Mouse (Mus musculus) embryonic stem cell, embryonic (primary cell): ENCODE results near the gene Gm21981.

Experiments
- CTCF ChIA-PET, 4 experiments: fragments of 300-600 bp in 2 of 4; fragments of 350-600 bp in 2 of 4; sonication (Branson Sonifier 250); formaldehyde crosslinking; loops; one replicate each; lab custom pipeline; 2022; ENCODE audit warnings: inconsistent platforms in 2 of 4; lab: Charles Lee
- POLR2A ChIA-PET, 4 experiments: fragments of 300-600 bp in 2 of 4; fragments of 350-600 bp in 2 of 4; sonication (Branson Sonifier 250); formaldehyde crosslinking; loops; one replicate each; lab custom pipeline; 2022; ENCODE audit warnings: antibody characterized with exemption in 4 of 4, inconsistent platforms in 1 of 4; lab: Charles Lee

Gm21981 gene

DNA sequence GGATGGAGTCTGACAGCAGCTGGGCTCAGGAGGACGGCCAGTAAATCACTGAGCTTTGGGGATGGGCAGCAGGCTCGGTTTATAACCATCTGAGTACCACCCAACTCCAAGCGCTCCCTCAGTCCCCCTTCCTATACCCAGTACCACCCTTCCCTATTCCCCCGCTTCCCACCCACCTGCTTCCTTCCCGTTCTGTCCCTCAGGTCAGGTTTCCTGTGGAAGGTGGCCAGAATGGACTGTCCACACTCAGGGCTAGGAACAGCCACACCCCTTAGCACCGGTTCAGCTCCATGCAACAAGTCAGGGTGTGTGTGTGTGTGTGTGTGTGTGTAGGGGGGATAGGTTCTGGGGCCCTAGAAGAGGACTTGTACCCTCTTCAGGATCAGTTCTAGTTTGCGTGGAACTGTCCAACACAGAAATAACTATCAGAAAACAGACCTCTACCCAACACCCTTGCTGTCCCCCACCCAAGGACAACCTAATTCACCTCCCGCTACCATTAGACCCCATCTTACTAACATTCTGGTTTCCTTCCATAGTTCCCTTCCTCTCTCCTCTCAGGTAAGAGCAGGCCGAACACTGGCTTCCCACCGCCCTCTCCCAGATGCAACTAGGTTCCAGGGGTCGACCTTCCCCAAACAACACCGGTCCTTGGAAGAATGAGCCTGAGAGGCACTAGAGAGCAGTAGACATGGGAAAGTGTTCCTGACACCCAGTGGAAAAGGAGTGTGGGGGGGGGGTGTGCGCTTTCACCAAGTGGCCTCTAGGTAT lies 399 bp downstream of the Gm21981 start:
- ChIA-PET POLR2A (interaction anchor here in 3 of 4 experiments (0.5 to 3.5 kb wide), 32 partner anchors 8 to 315 kb away, joined by 3 to 17 read pairs (median 5); no protein-coding TSS in a partner anchor), CTCF (interaction anchor here (0.6 to 2.1 kb wide), 26 partner anchors 10 to 1541 kb away, joined by 3 to 9 read pairs (median 4); partner anchors contain the start of genes Mad2l1bp (in 1 of the 4) and Taf8 (in 1 of the 4))

- CTCF ChIA-PET: interaction anchor here in 2 of 4 experiments (0.8 to 1.4 kb wide), 3 partner anchors 15 to 47 kb away, joined by 3 read pairs; no protein-coding TSS in a partner anchor
- POLR2A ChIA-PET: interaction anchor here in 3 of 4 experiments (0.9 to 4.0 kb wide), 11 partner anchors 10 to 96 kb away, joined by 3 to 18 read pairs (median 4); no protein-coding TSS in a partner anchor
Observed at GRCm38 (mm10) chr17:47691650-47692049, 2.6 kb downstream of the Gm21981 start.

DNA sequence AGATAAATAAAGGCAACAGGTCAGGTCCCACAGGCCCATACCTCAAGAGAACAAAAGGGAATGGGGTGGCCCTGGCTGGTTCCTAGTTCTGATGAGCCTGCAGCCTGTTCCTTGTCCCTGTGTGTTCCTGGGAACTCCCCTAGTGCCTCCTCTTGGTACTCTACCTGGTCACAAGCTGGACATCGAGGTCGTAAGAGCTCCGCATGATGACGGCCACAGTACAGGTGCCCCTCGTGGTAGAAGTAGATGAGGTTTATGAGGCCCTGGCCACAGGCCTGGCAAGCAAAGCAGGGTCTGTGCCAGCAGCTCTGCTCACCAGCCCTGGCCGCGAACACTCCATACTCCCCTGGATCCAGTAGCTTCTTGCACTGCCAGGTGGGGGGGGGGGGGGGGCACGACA lies 4.4 kb downstream of the Gm21981 start:
- ChIA-PET POLR2A (interaction anchor here in 3 of 4 experiments (0.8 to 4.0 kb wide), 24 partner anchors 8 to 313 kb away, joined by 3 to 18 read pairs (median 4); partner anchors contain the start of genes Tfeb (in 2 of the 3) and Usp49 (in 1 of the 3)), CTCF (interaction anchor here in 3 of 4 experiments (0.7 to 1.6 kb wide), 8 partner anchors 10 to 178 kb away, joined by 3 to 5 read pairs (median 4); no protein-coding TSS in a partner anchor)

- CTCF ChIA-PET: interaction anchor here (0.5 to 1.6 kb wide), 12 partner anchors 10 to 207 kb away, joined by 3 to 5 read pairs (median 3); no protein-coding TSS in a partner anchor
- POLR2A ChIA-PET: interaction anchor here (0.6 to 4.0 kb wide), 32 partner anchors 9 to 176 kb away, joined by 3 to 18 read pairs (median 4); partner anchors contain the start of genes Tfeb (in 2 of the 4) and Usp49 (in 1 of the 4)
Observed at GRCm38 (mm10) chr17:47688608-47689575, 5.4 kb downstream of the Gm21981 start, which contains the start of gene Frs3. TSS of gene Frs3 (plus strand) at chr17:47689030.

GRCm38 (mm10) chr17:47688344-47688607 lies 6.0 kb downstream of the Gm21981 start, which contains the start of gene Tomm6:
TSS of gene Tomm6 (minus strand) at chr17:47688386.
- POLR2A ChIA-PET: interaction anchor here (0.6 to 4.0 kb wide), 19 partner anchors 8 to 177 kb away, joined by 3 to 18 read pairs (median 4); partner anchors contain the start of gene Tfeb (in 1 of the 4)

DNA sequence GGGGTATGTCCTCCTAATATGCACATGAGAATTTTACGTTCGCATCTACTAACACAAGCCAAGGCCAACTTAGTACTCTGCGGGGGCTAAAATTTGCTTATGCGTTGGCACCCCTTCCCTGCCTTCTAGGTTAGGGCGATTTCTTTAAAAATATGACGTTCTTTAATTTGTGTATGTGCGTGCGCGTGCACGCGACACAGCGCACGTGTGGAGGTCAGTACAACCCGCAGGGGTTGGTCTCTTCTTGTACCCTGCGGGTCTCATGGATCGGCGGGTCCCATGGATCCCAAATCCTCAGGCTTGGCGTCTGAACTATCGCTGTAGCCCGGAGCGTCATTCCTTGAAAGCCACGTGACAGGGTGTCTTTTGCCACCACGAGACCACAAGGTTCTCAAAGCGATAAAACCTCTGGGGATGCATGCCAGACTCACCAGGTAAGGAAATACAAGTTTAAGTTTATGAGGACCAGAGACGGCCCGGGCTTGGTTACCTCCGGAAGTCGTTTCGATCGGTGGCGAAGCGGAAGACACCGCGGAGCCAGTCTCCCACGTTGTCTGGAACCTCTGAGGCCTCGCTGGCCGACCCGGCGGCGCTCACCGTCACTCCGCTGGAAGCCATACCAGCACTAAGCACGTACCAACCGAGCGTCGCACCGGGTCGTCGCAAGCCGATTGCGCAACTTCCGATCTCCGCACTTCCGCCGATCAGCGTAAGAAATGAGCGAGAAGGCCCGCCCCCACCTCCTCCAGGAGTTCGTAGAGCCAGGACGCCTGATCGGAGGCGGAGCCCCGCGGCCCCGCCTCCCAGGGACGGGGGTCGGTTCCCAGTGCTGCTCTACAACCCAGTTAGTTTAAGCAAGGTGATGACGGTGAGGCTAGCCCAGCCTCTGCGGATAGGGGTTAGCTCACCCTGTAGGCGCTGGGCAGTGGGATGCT lies 6.6 kb downstream of the Gm21981 start:
- CTCF ChIA-PET: interaction anchor here (0.6 to 1.5 kb wide), 6 partner anchors 9 to 355 kb away, joined by 3 to 4 read pairs (median 3); no protein-coding TSS in a partner anchor
- POLR2A ChIA-PET: interaction anchor here (0.6 to 7.0 kb wide), 21 partner anchors 9 to 202 kb away, joined by 3 to 66 read pairs (median 4); partner anchors contain the start of gene Tfeb (in 1 of the 4)

More at GRCm38 (mm10) chr17:47688344-47688607, 6.0 kb downstream of the Gm21981 start, which contains the start of gene Tomm6:
- CTCF ChIA-PET: interaction anchor here in 3 of 4 experiments (0.7 to 1.5 kb wide), 4 partner anchors 10 to 356 kb away, joined by 3 to 4 read pairs (median 4); no protein-coding TSS in a partner anchor

DNA sequence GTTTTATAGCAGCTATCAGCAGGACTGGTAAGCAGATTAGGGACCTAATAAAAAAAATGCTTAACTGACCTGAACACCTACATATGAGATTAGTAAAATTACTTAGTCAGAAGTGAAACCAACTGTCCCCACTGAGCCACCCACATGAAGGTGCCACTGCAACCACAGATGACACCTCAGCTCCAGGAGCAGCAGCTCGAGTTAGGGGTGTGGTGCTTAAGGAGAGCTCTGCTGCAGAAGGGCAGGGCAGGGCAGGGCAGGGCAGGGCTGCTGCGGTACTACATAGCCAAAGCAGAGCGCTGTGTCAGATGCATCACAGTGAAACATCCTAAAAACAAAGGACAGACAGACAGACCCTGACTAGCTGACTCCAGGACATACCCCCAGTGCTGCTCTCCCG lies 11.4 kb downstream of the Gm21981 start:
- POLR2A ChIA-PET: interaction anchor here (0.6 to 7.0 kb wide), 24 partner anchors 10 to 181 kb away, joined by 3 to 66 read pairs (median 4); partner anchors contain the start of genes Gm21981 (in 2 of the 4), Prickle4 (in 2 of the 4) and Taf8 (in 1 of the 4)
- CTCF ChIA-PET: interaction anchor here in 3 of 4 experiments (1.1 to 1.6 kb wide), 5 partner anchors 10 to 58 kb away, joined by 3 read pairs; partner anchors contain the start of genes Gm21981 (in 1 of the 3) and Prickle4 (in 1 of the 3)

- ChIA-PET POLR2A (interaction anchor here in 2 of 4 experiments (0.5 to 2.3 kb wide), 7 partner anchors 8 to 198 kb away, joined by 3 to 6 read pairs (median 4); partner anchors contain the start of genes Gm21981 (in 1 of the 2), Prickle4 (in 1 of the 2) and Tomm6 (in 1 of the 2)), CTCF (interaction anchor here in 2 of 4 experiments (0.5 to 1.2 kb wide), 5 partner anchors 8 to 63 kb away, joined by 3 to 4 read pairs (median 3); partner anchors contain the start of genes Frs3 (in 1 of the 2) and Tomm6 (in 1 of the 2))
Observed at GRCm38 (mm10) chr17:47678702-47679101, 15.6 kb downstream of the Gm21981 start.

- POLR2A ChIA-PET: interaction anchor here in 2 of 4 experiments (0.5 to 2.3 kb wide), 7 partner anchors 8 to 167 kb away, joined by 3 to 5 read pairs (median 3); partner anchors contain the start of genes Gm21981 (in 1 of the 2), Prickle4 (in 1 of the 2) and Tomm6 (in 1 of the 2)
- CTCF ChIA-PET: interaction anchor here in 2 of 4 experiments (0.8 to 0.9 kb wide), 3 partner anchors 10 to 32 kb away, joined by 3 to 4 read pairs (median 3); partner anchors contain the start of genes Frs3 (in 1 of the 2) and Tomm6 (in 1 of the 2)
Observed at GRCm38 (mm10) chr17:47678238-47678637, 16.0 kb downstream of the Gm21981 start.

DNA sequence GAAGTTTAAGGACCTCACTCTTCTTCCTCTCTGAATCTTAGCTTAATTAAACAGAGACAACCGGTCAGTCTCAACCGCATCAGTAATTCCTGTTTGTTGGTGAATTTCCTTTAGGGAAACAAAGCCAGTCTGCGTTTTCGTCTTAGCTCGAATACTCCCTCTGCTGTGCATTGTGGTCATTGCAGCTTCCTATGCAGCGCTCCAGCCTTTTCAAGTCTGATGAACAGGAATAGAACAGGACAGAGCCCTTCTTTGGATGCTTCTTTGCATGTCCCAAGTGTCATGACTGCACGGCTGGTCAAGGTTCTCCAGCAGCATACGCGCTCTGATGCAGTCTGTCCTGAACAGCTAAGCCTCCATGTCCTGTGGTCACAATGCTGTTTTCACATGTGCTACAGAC lies 17.7 kb downstream of the Gm21981 start:
- CTCF ChIA-PET: interaction anchor here (0.5 to 3.9 kb wide), 45 partner anchors 8 to 544 kb away, joined by 3 to 40 read pairs (median 4); partner anchors contain the start of genes Gm21981 (in 2 of the 4), Prickle4 (in 2 of the 4) and Usp49 (in 1 of the 4)
- POLR2A ChIA-PET: interaction anchor here (0.6 to 2.0 kb wide), 29 partner anchors 8 to 166 kb away, joined by 3 to 21 read pairs (median 4); partner anchors contain the start of genes Prickle4 (in 1 of the 4) and Tomm6 (in 1 of the 4)

GRCm38 (mm10) chr17:47672311-47673111 lies 21.7 kb downstream of the Gm21981 start:
- POLR2A ChIA-PET: interaction anchor here in 3 of 4 experiments (0.7 to 7.2 kb wide), 58 partner anchors 8 to 369 kb away, joined by 3 to 66 read pairs (median 5); partner anchors contain the start of genes Frs3 (in 2 of the 3), Gm21981 (in 2 of the 3), Prickle4 (in 2 of the 3) and Taf8 (in 2 of the 3)
- CTCF ChIA-PET: interaction anchor here (0.6 to 4.2 kb wide), 33 partner anchors 9 to 532 kb away, joined by 3 to 19 read pairs (median 4); partner anchors contain the start of genes Gm21981 (in 1 of the 4) and Prickle4 (in 1 of the 4)

GRCm38 (mm10) chr17:47671988-47672310 lies 22.3 kb downstream of the Gm21981 start:
- POLR2A ChIA-PET: interaction anchor here in 3 of 4 experiments (0.7 to 7.2 kb wide), 40 partner anchors 9 to 346 kb away, joined by 3 to 66 read pairs (median 5); partner anchors contain the start of genes Frs3 (in 2 of the 3), Gm21981 (in 2 of the 3), Prickle4 (in 2 of the 3) and Taf8 (in 2 of the 3)
- CTCF ChIA-PET: interaction anchor here (0.6 to 4.2 kb wide), 21 partner anchors 10 to 429 kb away, joined by 3 to 19 read pairs (median 4); partner anchors contain the start of genes Gm21981 (in 1 of the 4) and Prickle4 (in 1 of the 4)

DNA sequence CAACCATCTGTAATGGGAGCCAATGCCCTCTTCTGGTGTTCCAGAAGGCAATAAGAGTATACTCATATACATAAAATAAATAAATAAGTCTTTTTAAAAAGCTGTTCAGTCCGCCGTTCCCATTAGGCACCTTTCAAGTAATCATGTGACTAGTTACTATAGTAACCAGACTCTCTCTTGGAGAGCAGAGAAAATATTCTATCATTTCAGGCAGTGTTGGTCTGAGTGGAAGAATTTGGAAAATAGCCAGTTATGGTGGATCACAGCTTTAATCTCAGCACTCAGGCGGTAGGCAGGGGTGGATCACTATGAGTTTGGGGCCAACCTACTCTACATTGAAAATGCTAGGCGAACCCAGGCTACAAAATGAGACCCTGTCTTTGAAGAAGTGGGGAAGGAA lies 25.1 kb downstream of the Gm21981 start:
- ChIA-PET CTCF (interaction anchor here in 1 of 4 experiments (1.0 kb wide), 1 partner anchor 21 kb away, joined by 3 read pairs; no protein-coding TSS in a partner anchor), POLR2A (interaction anchor here in 2 of 4 experiments (1.0 to 7.2 kb wide), 4 partner anchors 9 to 18 kb away, joined by 3 to 66 read pairs (median 3); no protein-coding TSS in a partner anchor)

DNA sequence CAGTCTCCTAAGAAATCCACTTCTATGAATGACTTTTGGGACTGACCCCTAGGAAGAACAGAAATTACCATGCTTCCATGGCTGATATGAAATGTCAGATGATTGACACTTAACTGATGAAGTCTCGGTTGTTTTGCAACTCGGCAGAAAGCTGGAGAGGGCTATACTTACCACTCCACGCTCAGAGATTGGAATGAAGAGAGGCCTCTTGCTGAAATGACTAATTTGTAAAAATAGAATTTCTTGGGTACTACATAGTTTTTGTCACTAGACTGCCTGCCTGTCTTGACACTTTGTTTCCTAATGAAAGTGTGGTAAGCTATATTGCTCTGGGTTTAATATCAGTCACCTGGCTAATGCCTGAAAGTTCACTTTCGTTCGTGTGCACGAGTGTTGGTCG lies 29.8 kb downstream of the Gm21981 start:
- CTCF ChIA-PET: no interaction called here
- POLR2A ChIA-PET: interaction anchor here in 3 of 4 experiments (0.6 to 3.1 kb wide), 11 partner anchors 8 to 55 kb away, joined by 3 to 17 read pairs (median 3); no protein-coding TSS in a partner anchor
